Mouse (Mus musculus): ENCODE results near the gene Rbm18.

GRCm38 (mm10) chr2:36099739-36100138, 36.8 kb downstream of the Rbm18 start:
- TF ChIP-seq CTCF (IDR thresholded peaks at IDR 0.05; ENCODE audit: low read depth) (no peak), EP300 (IDR thresholded peaks at IDR 0.05; ENCODE audit: low read depth) (no peak)
